Mouse (Mus musculus): ENCODE measurements around the gene Opa3.

Opa3 gene

GRCm38 (mm10) chr7:19214369-19214768 is 13.8 kb upstream of the Opa3 start:
- no peak for DNase-seq (ENCODE audit: extremely low spot score, low read depth, low spot score)

GRCm38 (mm10) chr7:19214940-19215339 is 13.2 kb upstream of the Opa3 start:
- DNase-seq (ENCODE audit: extremely low spot score, low read depth, low spot score), result no peak

GRCm38 (mm10) chr7:19217492-19217891 is 10.6 kb upstream of the Opa3 start:
- DNase-seq (ENCODE audit: extremely low spot score, low read depth, low spot score), result no peak

GRCm38 (mm10) chr7:19217944-19218343 is 10.2 kb upstream of the Opa3 start:
- no peak for DNase-seq (ENCODE audit: extremely low spot score, low read depth, low spot score)

GRCm38 (mm10) chr7:19220061-19220460 is 8.1 kb upstream of the Opa3 start:
- DNase-seq (ENCODE audit: extremely low spot score, low read depth, low spot score), result no peak

GRCm38 (mm10) chr7:19222189-19222588 is 5.9 kb upstream of the Opa3 start:
- DNase-seq (ENCODE audit: extremely low spot score, low read depth, low spot score), result no peak

GRCm38 (mm10) chr7:19222875-19223274 is 5.3 kb upstream of the Opa3 start:
- no peak for DNase-seq (ENCODE audit: extremely low spot score, low read depth, low spot score)

GRCm38 (mm10) chr7:19224933-19225332 is 3.2 kb upstream of the Opa3 start:
- DNase-seq (ENCODE audit: extremely low spot score, low read depth, low spot score), result no peak

GRCm38 (mm10) chr7:19226817-19227797 is 1.0 kb upstream of the Opa3 start:
- no peak for DNase-seq (ENCODE audit: extremely low spot score, low read depth, low spot score)

- no peak for DNase-seq (ENCODE audit: extremely low spot score, low read depth, low spot score)
Observed at GRCm38 (mm10) chr7:19228793-19229148, 637 bp downstream of the Opa3 start.

- DNase-seq (ENCODE audit: extremely low spot score, low read depth, low spot score), result no peak
Observed at GRCm38 (mm10) chr7:19229404-19229803, 1.3 kb downstream of the Opa3 start.

- DNase-seq (ENCODE audit: extremely low spot score, low read depth, low spot score), result no peak
Observed at GRCm38 (mm10) chr7:19230041-19230580, 2.0 kb downstream of the Opa3 start.

GRCm38 (mm10) chr7:19230899-19231298 is 2.8 kb downstream of the Opa3 start:
- DNase-seq (ENCODE audit: extremely low spot score, low read depth, low spot score), result no peak

- no peak for DNase-seq (ENCODE audit: extremely low spot score, low read depth, low spot score)
Observed at GRCm38 (mm10) chr7:19231849-19232248, 3.7 kb downstream of the Opa3 start.

GRCm38 (mm10) chr7:19234652-19235051 is 6.5 kb downstream of the Opa3 start:
- DNase-seq (ENCODE audit: extremely low spot score, low read depth, low spot score), result no peak

GRCm38 (mm10) chr7:19235092-19235671 is 7.0 kb downstream of the Opa3 start:
- no peak for DNase-seq (ENCODE audit: extremely low spot score, low read depth, low spot score)

GRCm38 (mm10) chr7:19236411-19236810 is 8.3 kb downstream of the Opa3 start:
- no peak for DNase-seq (ENCODE audit: extremely low spot score, low read depth, low spot score)

- DNase-seq (ENCODE audit: extremely low spot score, low read depth, low spot score), result no peak
Observed at GRCm38 (mm10) chr7:19238344-19238743, 10.2 kb downstream of the Opa3 start.

- peak; percentile 78 for DNase-seq (ENCODE audit: extremely low spot score, low read depth, low spot score)
Observed at GRCm38 (mm10) chr7:19239423-19239822, 11.3 kb downstream of the Opa3 start.

- DNase-seq (ENCODE audit: extremely low spot score, low read depth, low spot score), result no peak
Observed at GRCm38 (mm10) chr7:19239986-19240385, 11.9 kb downstream of the Opa3 start.

GRCm38 (mm10) chr7:19240905-19241463 is 12.8 kb downstream of the Opa3 start:
- DNase-seq (ENCODE audit: extremely low spot score, low read depth, low spot score), result no peak

- DNase-seq (ENCODE audit: extremely low spot score, low read depth, low spot score), result no peak
Observed at GRCm38 (mm10) chr7:19242005-19242404, 13.9 kb downstream of the Opa3 start.
